ENCODE assay signal across 8 mouse cellular contexts in genomic region chr8:91070275-91070859, GRCm38 (mm10). TPM values are rescaled to one million over a fixed set of nuclear protein-coding genes. Genes with fewer than 3 reads are reported as not detected.
DNase-seq lines count a peak whose midpoint lies in the region; ATAC-seq and TF ChIP-seq lines count a peak whose summit lies in the region.

No protein-coding gene starts in this region.

- peak overlapping the region; percentile 74 for H3K27ac ChIP-seq in cortical plate, adult 2 months (ENCODE audit: insufficient read depth, low read length)
- peak overlapping the region; percentile 95 for H3K27ac ChIP-seq in gastrocnemius, adult 2 months
- H3K27ac ChIP-seq in hindbrain, embryonic 16.5 days (ENCODE audit: low read depth, low read length), result peak overlapping the region; percentile 91

- ATAC-seq in hindbrain, embryonic 16.5 days, result peak; percentile 88

- WGBS in hindbrain, embryonic 16.5 days, result under 1% methylated on average over 34 of the region's 34 CpGs

- H3K36me3 ChIP-seq in hindbrain, embryonic 16.5 days (ENCODE audit: control insufficient read depth, insufficient read depth, low read length), result 0 out of 2 replicates have a peak, but pooled peaks cover 2% of the 10 kb centered on the region

- H3K4me1 ChIP-seq in cortical plate, adult 2 months (ENCODE audit: control insufficient read depth, insufficient read depth, low read length), result peaks cover 6% of the 10 kb centered on the region
- H3K4me1 ChIP-seq in hindbrain, embryonic 16.5 days (ENCODE audit: control insufficient read depth, insufficient read depth, low read depth, low read length), result peaks cover 15% of the 10 kb centered on the region

- intact Hi-C loops in gastrocnemius, adult 2 months (cut with DNase I), result loop anchor here (5.0 kb wide), 1 partner anchor 153 kb away; no protein-coding TSS in a partner anchor

- H3K9ac ChIP-seq in hindbrain, embryonic 16.5 days (ENCODE audit: low read depth, low read length), result peak overlapping the region; percentile 90

- no peak for TF ChIP-seq CTCF in cortical plate, adult 2 months (IDR thresholded peaks at IDR 0.05; ENCODE audit: extremely low read depth, insufficient read depth, low read length)
- TF ChIP-seq CTCF in gastrocnemius, adult 2 months (IDR thresholded peaks at IDR 0.05), result no peak

- peak overlapping the region; percentile 89 for H3K4me3 ChIP-seq in cortical plate, adult 2 months (ENCODE audit: insufficient read depth, low read length)
- H3K4me3 ChIP-seq in gastrocnemius, adult 2 months, result peak overlapping the region; percentile 85
- H3K4me3 ChIP-seq in hindbrain, embryonic 16.5 days (ENCODE audit: low read length), result peak overlapping the region; percentile 91

- H3K4me2 ChIP-seq in hindbrain, embryonic 16.5 days (ENCODE audit: low read length), result peak overlapping the region; percentile 79

- no peaks in the 10 kb centered on the region for H3K27me3 ChIP-seq in hindbrain, embryonic 16.5 days (replicated peaks; ENCODE audit: control insufficient read depth, insufficient read depth, low read length)

- DNase-seq in WW6 (ENCODE audit: low read depth, low spot score), result peak; percentile 36
- peak; percentile 88 for DNase-seq in gastrocnemius, adult 2 months
- peak; percentile 73 for DNase-seq in left cerebral cortex, adult 11 months (ENCODE audit: low spot score)
- peak; percentile 94 for DNase-seq in lung, postnatal 36 days
- peak; percentile 23 for DNase-seq in retina, postnatal 7 days (ENCODE audit: low read depth, low spot score)
- peak; percentile 67 to 79 for DNase-seq in urinary bladder, adult 18-20 months (ENCODE audit: low spot score in 2 of 2)

- no peaks in the 10 kb centered on the region for H3K9me3 ChIP-seq in hindbrain, embryonic 16.5 days (ENCODE audit: control insufficient read depth, low read length)

- 0 out of 2 replicates have a peak, but pooled peaks have one; percentile 11 for TF ChIP-seq POLR2A in cortical plate, adult 2 months (IDR thresholded peaks at IDR 0.05; ENCODE audit: extremely low read depth, insufficient read depth, low read length)

RNA-seq across cellular contexts. Expression of gene Rbl2, which starts 0.5 kb away (rescaled TPM):
- polyA plus RNA-seq in cortical plate, adult 2 months (2012; rRNA removed), result 36.3 and 40.1 TPM in 2 replicates
- 10 to 100 TPM; 39.4 to 40.1 TPM for total RNA-seq in gastrocnemius, adult 2 months (2021)
- 20.0 and 22.8 TPM in 2 replicates for polyA plus RNA-seq in hindbrain, embryonic 16.5 days (2015; fragmentation: Nextera tagmentation; extraction: Ambion mirVana)

Comparison
In these comparisons a context has a peak if more than half of its experiments do, and no peak if none do; other contexts are left out.
1. Peak in every context shown above with its lines: DNase-seq, ATAC-seq, H3K4me3 ChIP-seq and H3K27ac ChIP-seq.
2. DNase-seq: peak in every context shown above with its lines; median percentile 94 in lung, postnatal 36 days; 88 in gastrocnemius, adult 2 months; 73 in left cerebral cortex, adult 11 months; 73 in urinary bladder, adult 18-20 months; 36 in WW6; 23 in retina, postnatal 7 days.